10 mouse cellular contexts compared by ENCODE assay signal in genomic region chr14:124576571-124576970, GRCm38 (mm10).
"Had no signal": no experiment of that assay in that cellular context is flagged by ENCODE, and none has a peak within 500 bp of the region (broad histone marks: within the 10 kb centered on the region; RNA-seq: fewer than 3 reads in every experiment).

No protein-coding gene starts in this region.

- H3K4me1 ChIP-seq: kidney, embryonic 15.5 days; limb, embryonic 13.5 days; liver, embryonic 15.5 days; midbrain, embryonic 13.5 days had no signal

- H3K36me3 ChIP-seq: kidney, embryonic 15.5 days; limb, embryonic 13.5 days; liver, embryonic 15.5 days; midbrain, embryonic 13.5 days had no signal

- H3K9me3 ChIP-seq: kidney, embryonic 15.5 days; limb, embryonic 13.5 days; liver, embryonic 15.5 days; midbrain, embryonic 13.5 days had no signal

- DNase-seq: kidney, postnatal 14 days; layer of hippocampus, postnatal 36 days; lung, adult 2 months; lung, postnatal 36 days; right cerebral cortex, postnatal 14 days; thymus, postnatal 4 days had no signal

- H3K27ac ChIP-seq: kidney, embryonic 15.5 days; limb, embryonic 13.5 days; liver, embryonic 15.5 days; midbrain, embryonic 13.5 days had no signal

- H3K27me3 ChIP-seq: kidney, embryonic 15.5 days; limb, embryonic 13.5 days; liver, embryonic 15.5 days; midbrain, embryonic 13.5 days had no signal

- H3K4me3 ChIP-seq: kidney, embryonic 15.5 days; limb, embryonic 13.5 days; liver, embryonic 15.5 days; midbrain, embryonic 13.5 days had no signal
